Mouse (Mus musculus) testis, adult 2 months (tissue): Measurements from ENCODE around the gene Mapkbp1. TPM values are rescaled to one million over a fixed set of nuclear protein-coding genes. Genes with fewer than 3 reads are reported as not detected.

Experiments
- H3K27ac ChIP-seq: fragments of 200-500 bp; 2 replicates; pipeline ENCODE4 v1.5.1; 2012; ENCODE audit warnings: low read depth, low read length; ENCODE audit not compliant: control insufficient read depth, insufficient read depth
- H3K27me3 ChIP-seq: fragments of 200-500 bp; 2 replicates; pipeline ENCODE4 v1.6.1; 2012; ENCODE audit warnings: mild to moderate bottlenecking, low read length, moderate library complexity; ENCODE audit not compliant: control insufficient read depth, insufficient read depth
- H3K36me3 ChIP-seq: fragments of 200-500 bp; 2 replicates; pipeline ENCODE4 v1.6.1; 2012; ENCODE audit warnings: mild to moderate bottlenecking, low read length; ENCODE audit not compliant: control insufficient read depth, insufficient read depth
- H3K4me1 ChIP-seq: fragments of 200-500 bp; 2 replicates; pipeline ENCODE4 v1.6.1; 2012; ENCODE audit warnings: low read length; ENCODE audit not compliant: control insufficient read depth, insufficient read depth
- H3K4me3 ChIP-seq: fragments of 200-500 bp; 2 replicates; pipeline ENCODE4 v1.5.1; 2012; ENCODE audit warnings: low read depth, mild to moderate bottlenecking, low read length, moderate library complexity, mixed read lengths; ENCODE audit not compliant: control insufficient read depth
- CTCF ChIP-seq: fragments of 200-500 bp; IDR thresholded peaks from 2 replicates; pipeline ENCODE4 v1.5.1; 2012; ENCODE audit warnings: low read depth, mild to moderate bottlenecking, inconsistent platforms, low read length, moderate library complexity; ENCODE audit not compliant: control insufficient read depth, insufficient read depth, insufficient replicate concordance
- POLR2A ChIP-seq: fragments of 200-500 bp; IDR thresholded peaks from 2 replicates; pipeline ENCODE4 v1.6.1; 2012; ENCODE audit warnings: low read depth, mild to moderate bottlenecking, inconsistent platforms, low read length, moderate library complexity; ENCODE audit not compliant: control insufficient read depth
- polyA plus RNA-seq: library from polyadenylated mRNA; depleted of rRNA; stranded (reverse); fragments of >200 nt; gene quantifications from 2 replicates; pipeline ENCODE4 v1.2.3, GENCODE M21; 2012

Mapkbp1 gene
- polyA plus RNA-seq, 1 experiment: 66.1 TPM

GRCm38 (mm10) chr2:120060651-120061050 is 88.2 kb downstream of the Mapkbp1 start:
- Histone ChIP-seq H3K27ac (no peak overlapping the region), H3K36me3 (no peaks in the 10 kb centered on the region), H3K27me3 (no peaks in the 10 kb centered on the region), H3K4me1 (no peaks in the 10 kb centered on the region), H3K4me3 (no peak overlapping the region)
- TF ChIP-seq POLR2A: no peak
- TF ChIP-seq CTCF: no peak

GRCm38 (mm10) chr2:120062248-120062647 is 89.7 kb downstream of the Mapkbp1 start:
- Histone ChIP-seq H3K27me3 (no peaks in the 10 kb centered on the region), H3K27ac (no peak overlapping the region), H3K4me1 (no peaks in the 10 kb centered on the region)

GRCm38 (mm10) chr2:120064639-120065038 is 92.1 kb downstream of the Mapkbp1 start:
- Histone ChIP-seq H3K27ac (no peak overlapping the region), H3K4me3 (no peak overlapping the region), H3K27me3 (no peaks in the 10 kb centered on the region), H3K36me3 (no peaks in the 10 kb centered on the region), H3K4me1 (no peaks in the 10 kb centered on the region)
- no peak for TF ChIP-seq POLR2A
- TF ChIP-seq CTCF: no peak

More at GRCm38 (mm10) chr2:120062248-120062647, 89.7 kb downstream of the Mapkbp1 start:
- Histone ChIP-seq H3K4me3 (no peak overlapping the region), H3K36me3 (no peaks in the 10 kb centered on the region)
- TF ChIP-seq POLR2A: no peak
- no peak for TF ChIP-seq CTCF

- Histone ChIP-seq H3K4me1 (no peaks in the 10 kb centered on the region), H3K4me3 (peak overlapping the region; percentile 83), H3K36me3 (no peaks in the 10 kb centered on the region), H3K27ac (no peak overlapping the region), H3K27me3 (no peaks in the 10 kb centered on the region)
- no peak for TF ChIP-seq POLR2A
- TF ChIP-seq CTCF: no peak
Observed at GRCm38 (mm10) chr2:120065243-120065642, 92.7 kb downstream of the Mapkbp1 start.

GRCm38 (mm10) chr2:120066224-120066623 is 93.7 kb downstream of the Mapkbp1 start:
- no peaks in the 10 kb centered on the region for H3K36me3 ChIP-seq
- H3K4me3 ChIP-seq: peak overlapping the region; percentile 83
- H3K27me3 ChIP-seq: no peaks in the 10 kb centered on the region
- H3K4me1 ChIP-seq: no peaks in the 10 kb centered on the region
- no peak overlapping the region for H3K27ac ChIP-seq
- TF ChIP-seq POLR2A (no peak), CTCF (no peak)

GRCm38 (mm10) chr2:120068555-120069465 is 96.3 kb downstream of the Mapkbp1 start:
- no peak overlapping the region for H3K4me3 ChIP-seq
- no peaks in the 10 kb centered on the region for H3K4me1 ChIP-seq
- no peaks in the 10 kb centered on the region for H3K27me3 ChIP-seq
- no peak overlapping the region for H3K27ac ChIP-seq
- TF ChIP-seq CTCF (peak; percentile 71; the same call in 1 of the 2 replicates), POLR2A (no peak)
- H3K36me3 ChIP-seq: no peaks in the 10 kb centered on the region

GRCm38 (mm10) chr2:120069466-120069990 is 97.0 kb downstream of the Mapkbp1 start:
- TF ChIP-seq POLR2A: no peak
- TF ChIP-seq CTCF: no peak
- no peaks in the 10 kb centered on the region for H3K4me1 ChIP-seq
- no peaks in the 10 kb centered on the region for H3K36me3 ChIP-seq
- H3K27ac ChIP-seq: no peak overlapping the region
- H3K4me3 ChIP-seq: no peak overlapping the region
- H3K27me3 ChIP-seq: no peaks in the 10 kb centered on the region

GRCm38 (mm10) chr2:120074096-120074495 is 101.6 kb downstream of the Mapkbp1 start:
- Histone ChIP-seq H3K4me1 (peaks cover 2% of the 10 kb centered on the region), H3K27ac (no peak overlapping the region), H3K4me3 (no peak overlapping the region), H3K27me3 (no peaks in the 10 kb centered on the region), H3K36me3 (no peaks in the 10 kb centered on the region)
- TF ChIP-seq CTCF: no peak
- no peak for TF ChIP-seq POLR2A
